Mouse (Mus musculus) lung, adult 2 months (tissue): ENCODE measurements around the gene Itprip.

ENCODE experiments used
- CTCF ChIP-seq: fragments of 200-500 bp; IDR thresholded peaks from 2 replicates; pipeline ENCODE4 v1.5.1; 2011; ENCODE audit warnings: mild to moderate bottlenecking, low read length, control low read depth; ENCODE audit not compliant: insufficient read depth
- POLR2A ChIP-seq: fragments of 200-500 bp; IDR thresholded peaks from 2 replicates; pipeline ENCODE4 v1.6.1; 2011; ENCODE audit warnings: low read depth, mild to moderate bottlenecking, control low read depth, low read length, borderline replicate concordance; ENCODE audit errors: extremely low read depth

DNA sequence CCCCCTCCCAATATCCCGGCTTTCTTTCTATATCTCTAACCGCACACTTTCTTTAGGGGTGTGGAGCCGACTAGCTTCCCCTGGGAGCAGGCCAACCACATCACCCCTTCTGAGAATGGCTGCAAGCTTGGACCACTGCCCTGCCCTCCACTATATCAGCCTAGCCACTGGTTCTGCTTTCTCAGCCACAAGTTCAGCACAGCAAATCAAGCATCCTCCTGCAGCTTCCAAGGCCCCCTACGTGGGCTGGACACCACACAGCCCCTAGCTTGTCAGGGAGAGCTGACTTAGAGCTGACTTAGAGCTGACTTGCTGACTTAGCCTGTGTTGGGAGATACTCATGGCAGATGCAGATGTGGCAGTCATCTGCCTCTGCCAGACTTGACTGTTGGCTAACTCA is 14.0 kb downstream of the Itprip start:
- TF ChIP-seq CTCF (no peak), POLR2A (no peak)
